Mouse (Mus musculus): ENCODE measurements around the gene Fgfr2.
A peak's percentile ranks its signal among the peaks of the same experiment; 100 is the strongest.

Fgfr2 gene

GRCm38 (mm10) chr7:132711579-132711978 lies 411.6 kb downstream of the Fgfr2 start:
- DNase-seq: no peak

DNA sequence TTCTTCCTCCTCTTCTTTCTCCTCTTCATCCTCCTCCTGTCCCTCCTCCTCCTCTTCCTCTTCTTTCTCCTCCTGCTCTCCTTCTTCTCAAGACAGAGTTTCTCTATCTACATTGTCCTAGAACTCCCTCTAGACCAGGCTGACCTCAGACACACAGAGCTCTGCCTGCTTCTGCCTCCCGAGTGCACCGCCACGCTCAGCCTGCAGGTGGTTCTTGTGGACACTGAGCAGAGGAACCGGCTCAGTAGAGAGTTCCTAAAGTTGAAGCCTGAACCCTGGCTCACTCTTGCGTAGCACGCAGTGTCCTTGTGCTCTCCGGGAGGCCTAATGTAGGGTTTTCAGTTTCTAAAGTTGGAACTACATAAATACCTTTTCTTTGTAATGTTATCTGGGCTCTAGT lies 418.0 kb downstream of the Fgfr2 start:
- no peak for DNase-seq

GRCm38 (mm10) chr7:132704310-132704875 lies 418.8 kb downstream of the Fgfr2 start:
- DNase-seq: no peak

DNA sequence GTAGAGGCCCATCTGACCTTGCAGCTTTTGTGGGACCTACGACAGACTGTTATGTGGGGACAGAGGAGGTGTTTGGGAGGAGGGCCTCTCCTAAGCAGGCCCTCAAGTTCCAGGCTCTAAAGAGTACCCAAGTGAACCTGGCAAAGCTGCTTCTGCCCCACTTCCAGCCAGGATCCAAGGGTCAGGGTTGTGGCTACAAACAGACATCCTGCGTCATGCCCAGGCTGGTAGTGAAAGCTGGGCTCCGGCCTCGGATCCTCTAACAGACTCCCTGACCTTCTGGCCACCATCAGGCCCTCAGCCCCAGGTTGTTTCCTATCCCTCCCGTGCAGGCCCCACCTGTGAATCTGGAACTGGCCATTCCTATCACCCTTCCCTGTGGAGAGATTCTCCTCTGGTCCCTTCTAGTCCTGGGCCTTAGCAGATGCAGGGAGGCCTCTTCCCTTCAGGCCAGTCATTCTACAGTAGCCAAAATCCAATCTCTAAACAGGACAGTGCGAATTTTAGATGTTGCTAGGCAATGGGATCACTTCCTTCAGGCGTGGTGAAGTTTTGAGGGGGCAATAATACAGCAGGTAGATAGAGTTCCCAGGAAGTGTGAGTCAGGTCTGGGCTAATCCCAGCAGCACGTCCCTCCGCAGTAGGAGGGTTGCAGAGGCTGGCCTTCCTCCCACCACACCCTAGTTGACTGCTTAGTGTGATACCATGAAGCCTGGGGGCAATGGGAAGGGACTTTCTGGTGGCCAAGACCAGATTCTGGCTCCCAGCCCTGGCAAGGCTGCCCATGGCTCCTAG lies 419.4 kb downstream of the Fgfr2 start:
- DNase-seq: no peak

- DNase-seq: no peak
Measured at GRCm38 (mm10) chr7:132702492-132703070, 420.6 kb downstream of the Fgfr2 start.

DNA sequence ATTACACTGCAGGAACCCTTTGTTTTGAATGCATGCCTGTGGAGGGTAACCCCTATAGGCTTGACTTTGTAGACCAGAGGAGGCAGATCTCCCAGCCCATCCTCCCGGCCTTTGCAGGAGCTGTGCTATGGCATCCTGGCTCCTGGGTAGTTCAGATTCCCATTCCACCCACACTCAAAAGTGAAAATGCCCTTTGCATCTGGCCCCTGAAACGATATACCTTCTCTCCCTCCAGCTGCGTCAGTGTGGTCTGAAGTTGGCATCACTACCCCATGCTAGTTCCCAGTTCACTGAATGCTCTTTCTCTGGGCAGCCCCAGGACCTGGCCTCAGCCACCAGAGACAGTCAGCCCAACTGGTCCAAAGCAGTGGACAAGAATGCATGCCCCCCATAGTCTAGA lies 421.1 kb downstream of the Fgfr2 start:
- no peak for DNase-seq

- DNase-seq: no peak
Measured at GRCm38 (mm10) chr7:132701412-132701811, 421.7 kb downstream of the Fgfr2 start.

DNA sequence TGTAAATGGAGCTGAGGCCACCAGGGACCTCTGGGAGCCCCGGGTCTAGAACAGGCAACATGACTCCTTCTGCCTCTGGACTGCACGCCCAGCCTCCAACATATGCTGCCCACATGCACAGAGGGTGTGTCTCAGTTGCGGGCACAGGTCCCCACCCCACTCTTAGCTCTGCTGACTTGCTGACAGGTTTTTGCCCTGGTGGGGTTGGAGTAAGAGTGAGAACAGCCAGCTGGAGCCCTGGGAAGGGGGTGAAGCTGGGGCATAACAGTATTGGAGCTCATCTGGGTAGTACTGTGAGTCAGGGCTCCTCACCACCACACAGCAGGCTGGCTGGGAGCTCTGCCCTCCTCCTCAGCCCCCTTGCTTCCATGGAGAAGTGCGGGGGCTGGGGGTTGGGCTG lies 423.0 kb downstream of the Fgfr2 start:
- DNase-seq: no peak

DNA sequence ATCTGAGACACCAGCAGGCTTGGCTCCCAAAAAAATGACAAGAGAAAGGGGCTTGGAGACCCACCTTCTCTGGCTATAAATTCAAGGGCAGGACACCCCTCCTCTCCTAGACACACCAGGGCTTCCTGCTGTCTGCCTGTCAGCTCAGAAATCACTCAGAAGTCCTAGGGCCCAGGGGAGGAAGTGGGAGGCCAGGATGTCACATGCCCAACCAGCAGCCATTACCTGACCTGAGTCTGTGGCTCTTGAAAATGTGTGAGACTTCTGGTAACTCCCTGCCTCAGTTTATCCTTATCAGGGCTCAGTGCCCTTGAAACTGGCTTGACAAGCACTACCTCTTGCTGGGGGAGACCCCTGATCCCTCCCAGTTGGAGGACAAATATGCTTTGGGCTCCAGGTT lies 423.5 kb downstream of the Fgfr2 start:
- DNase-seq: no peak

DNA sequence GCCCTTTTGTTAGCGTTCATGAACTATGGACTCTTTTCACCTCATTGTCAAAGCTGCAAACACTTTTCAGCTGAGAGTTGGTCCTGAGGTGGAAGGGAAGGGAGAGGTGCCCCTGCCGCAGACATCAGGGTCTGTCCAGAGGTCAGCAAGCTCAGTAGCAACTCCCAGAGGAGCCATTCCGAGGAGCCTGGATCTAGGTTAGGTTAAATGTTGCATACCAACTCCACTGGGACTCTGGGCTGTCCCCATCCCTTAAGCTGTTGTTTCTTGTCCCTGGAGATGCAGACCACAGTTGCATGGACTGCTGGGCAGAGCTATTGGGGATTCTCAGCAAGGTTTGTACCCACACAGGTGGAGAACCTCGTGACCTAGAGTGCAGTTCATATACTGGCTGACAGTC lies 424.0 kb downstream of the Fgfr2 start:
- DNase-seq: no peak

DNA sequence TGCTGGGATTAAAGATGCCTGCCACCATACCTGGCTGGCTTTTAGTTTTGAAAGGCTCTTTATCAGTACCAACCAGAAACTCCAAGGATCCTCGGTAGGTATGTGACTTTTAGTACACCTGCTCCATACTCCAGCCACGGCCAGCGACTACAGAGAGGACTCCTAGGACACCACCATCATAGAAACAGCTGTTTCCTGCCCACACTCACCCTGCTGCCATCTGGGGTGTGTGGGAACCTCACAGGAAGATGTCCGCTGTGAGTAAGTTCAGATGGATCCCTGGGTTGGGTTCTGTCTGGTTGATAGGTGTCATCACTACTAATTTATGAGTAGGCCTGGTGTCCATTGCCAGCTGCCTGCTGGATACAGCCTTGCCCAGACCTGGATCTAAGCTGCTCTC lies 424.4 kb downstream of the Fgfr2 start:
- no peak for DNase-seq

DNA sequence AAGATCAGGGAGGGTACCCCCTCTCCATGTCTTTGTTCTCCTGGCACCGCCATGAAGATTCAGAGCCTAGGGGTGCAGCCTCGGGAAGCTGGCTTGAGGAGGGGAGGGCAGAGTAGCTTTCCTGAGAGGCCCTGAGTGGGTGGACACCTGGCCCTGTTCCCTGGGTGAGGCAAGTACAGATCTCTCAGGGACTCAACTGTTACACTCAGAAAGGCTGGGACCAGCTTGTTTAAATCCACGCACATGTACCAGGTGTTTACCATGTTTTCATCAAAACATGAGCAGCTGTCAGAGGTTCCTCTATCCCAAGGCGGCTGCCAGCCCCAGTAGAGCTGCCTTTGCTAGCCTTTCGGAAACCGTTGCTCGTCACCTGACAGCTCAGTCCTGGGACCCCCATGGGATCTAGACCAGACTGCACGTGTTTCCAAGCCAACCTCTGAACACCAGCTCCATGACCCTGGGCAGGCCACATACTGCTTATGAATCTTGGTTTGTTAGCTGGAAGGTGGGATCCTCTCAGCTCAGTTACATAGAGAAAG lies 425.8 kb downstream of the Fgfr2 start:
- DNase-seq: no peak

- DNase-seq: no peak
Measured at GRCm38 (mm10) chr7:132693561-132693960, 429.6 kb downstream of the Fgfr2 start.

GRCm38 (mm10) chr7:132692719-132693118 lies 430.4 kb downstream of the Fgfr2 start:
- DNase-seq: peak; percentile 56

DNA sequence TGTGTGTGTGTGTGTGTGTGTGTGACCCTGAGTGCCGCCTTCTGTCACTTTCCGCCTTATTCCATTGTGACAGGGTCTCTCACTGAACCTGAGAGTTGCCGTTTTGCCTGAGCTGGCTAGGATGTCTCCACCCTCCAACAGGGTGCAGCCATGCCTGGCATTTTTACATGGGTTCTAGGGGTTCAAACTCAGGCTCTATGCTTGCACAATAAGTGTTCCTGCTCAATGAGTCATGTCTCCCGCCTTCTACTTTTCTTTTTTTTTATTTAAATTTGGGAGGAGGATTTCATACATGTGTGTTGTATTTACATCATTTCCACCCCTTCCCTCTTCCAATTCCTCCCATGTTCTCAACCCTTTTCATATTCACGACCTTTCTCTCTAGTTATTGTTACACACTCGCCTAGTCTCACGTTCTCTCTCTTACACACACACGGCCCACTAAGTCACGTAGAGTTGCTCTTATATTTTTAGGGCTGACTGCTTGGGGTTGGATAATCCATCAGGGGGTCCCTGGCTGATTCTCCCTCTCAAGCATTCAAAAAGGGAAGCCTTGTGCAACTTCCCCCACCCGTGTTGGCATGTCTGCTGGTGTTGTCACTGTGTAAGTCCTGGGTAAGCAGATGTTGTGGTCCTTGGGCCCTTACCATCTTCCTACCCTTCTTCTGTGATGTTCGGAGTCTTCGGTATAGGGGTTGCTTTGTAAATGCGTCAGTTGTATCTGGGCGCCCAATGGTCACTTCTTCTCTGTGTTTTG lies 432.3 kb downstream of the Fgfr2 start:
- no peak for DNase-seq

DNA sequence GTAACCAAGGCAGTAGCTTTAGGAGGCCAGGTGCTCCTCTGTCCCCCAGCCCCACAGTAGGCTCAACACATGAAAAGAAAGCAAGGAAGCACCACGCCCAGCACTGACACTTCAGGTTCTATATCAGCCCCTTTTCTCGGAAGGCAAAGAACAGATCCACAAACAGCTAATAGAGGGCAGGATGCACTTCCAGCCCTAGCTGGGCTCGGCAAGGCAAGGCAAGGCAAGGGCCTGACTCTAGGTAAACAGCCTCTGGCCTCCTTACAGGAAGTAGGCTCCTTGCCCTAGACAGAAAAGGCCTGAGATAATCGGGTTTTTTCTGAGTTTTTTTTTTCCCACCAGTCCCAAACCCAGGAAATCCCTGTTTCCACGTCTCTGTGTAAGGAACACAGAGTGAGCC lies 433.4 kb downstream of the Fgfr2 start:
- DNase-seq: no peak

DNA sequence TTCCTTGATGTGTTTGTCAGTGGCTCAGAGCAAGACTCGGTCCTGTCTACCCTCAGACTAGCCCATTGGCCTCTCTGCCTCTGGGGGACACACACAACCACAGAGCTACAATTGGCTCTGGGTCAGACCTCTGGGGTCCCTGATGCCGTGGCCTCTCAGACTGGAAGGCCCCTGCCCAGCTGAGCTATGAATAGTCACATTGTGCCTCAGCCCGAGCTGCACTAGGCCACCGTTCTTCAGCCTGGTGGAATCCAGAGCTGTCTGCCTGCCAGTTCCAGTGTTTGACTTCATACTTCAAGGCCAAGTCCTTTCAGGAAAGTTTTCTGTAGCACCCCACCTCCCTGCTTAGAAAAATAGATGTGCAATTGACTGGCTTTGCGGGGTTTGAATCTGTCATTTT lies 434.4 kb downstream of the Fgfr2 start:
- DNase-seq: no peak

GRCm38 (mm10) chr7:132687897-132688296 lies 435.3 kb downstream of the Fgfr2 start:
- no peak for DNase-seq

- DNase-seq: no peak
Measured at GRCm38 (mm10) chr7:132686515-132686914, 436.6 kb downstream of the Fgfr2 start.

- DNase-seq: peak; percentile 53
Measured at GRCm38 (mm10) chr7:132683923-132684322, 439.2 kb downstream of the Fgfr2 start.

DNA sequence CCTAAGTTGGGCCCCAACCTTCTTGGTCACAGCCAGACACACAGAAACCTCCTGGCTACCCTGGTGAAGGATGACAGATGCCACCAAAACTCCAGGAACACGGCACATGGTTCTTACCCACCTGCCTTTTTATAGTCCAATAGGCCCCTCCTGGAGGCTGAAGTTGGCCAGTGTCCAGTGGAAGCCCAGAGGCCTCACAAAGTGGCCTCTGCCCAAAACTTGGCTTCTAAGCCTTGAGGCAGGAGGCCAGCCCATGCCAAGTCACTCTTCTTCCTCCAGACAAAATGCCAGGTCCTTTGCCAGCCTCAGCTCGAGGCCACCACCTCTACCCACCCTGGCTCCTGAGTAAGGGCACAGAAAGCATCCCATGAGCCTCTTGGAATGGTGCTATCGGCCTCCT lies 440.2 kb downstream of the Fgfr2 start:
- peak; percentile 72 for DNase-seq

GRCm38 (mm10) chr7:132682336-132682735 lies 440.8 kb downstream of the Fgfr2 start:
- DNase-seq: peak; percentile 57

GRCm38 (mm10) chr7:132681831-132682230 lies 441.3 kb downstream of the Fgfr2 start:
- DNase-seq: peak; percentile 55

Measured in cerebellum, adult 9-10 months (tissue).